Mouse (Mus musculus) cerebellum, adult 9-10 months (tissue): ENCODE measurements around the gene Cd6.

Source experiments
- DNase-seq: peaks from one replicate; pipeline ENCODE4 v3.0.0; 2022

Cd6 gene

GRCm38 (mm10) chr19:10759983-10760831 is 69.7 kb downstream of the Cd6 start:
- peak; percentile 85 for DNase-seq

- DNase-seq = no peak
Observed at GRCm38 (mm10) chr19:10759525-10759924, 70.3 kb downstream of the Cd6 start.

- DNase-seq = no peak
Observed at GRCm38 (mm10) chr19:10758708-10759107, 71.2 kb downstream of the Cd6 start.

- peak; percentile 84 for DNase-seq
Observed at GRCm38 (mm10) chr19:10757526-10757925, 72.3 kb downstream of the Cd6 start.

GRCm38 (mm10) chr19:10757125-10757524 is 72.7 kb downstream of the Cd6 start:
- DNase-seq = peak; percentile 66

- no peak for DNase-seq
Observed at GRCm38 (mm10) chr19:10752646-10753045, 77.2 kb downstream of the Cd6 start.

GRCm38 (mm10) chr19:10752106-10752505 is 77.8 kb downstream of the Cd6 start:
- DNase-seq = no peak

GRCm38 (mm10) chr19:10751607-10752006 is 78.3 kb downstream of the Cd6 start:
- DNase-seq = no peak

GRCm38 (mm10) chr19:10750161-10750560 is 79.7 kb downstream of the Cd6 start:
- no peak for DNase-seq

- DNase-seq = no peak
Observed at GRCm38 (mm10) chr19:10749295-10749694, 80.6 kb downstream of the Cd6 start.

- DNase-seq = no peak
Observed at GRCm38 (mm10) chr19:10748401-10749102, 81.3 kb downstream of the Cd6 start.

- no peak for DNase-seq
Observed at GRCm38 (mm10) chr19:10747718-10748117, 82.1 kb downstream of the Cd6 start.

GRCm38 (mm10) chr19:10747182-10747581 is 82.7 kb downstream of the Cd6 start:
- DNase-seq = no peak

- no peak for DNase-seq
Observed at GRCm38 (mm10) chr19:10742565-10742964, 87.3 kb downstream of the Cd6 start.

- DNase-seq = no peak
Observed at GRCm38 (mm10) chr19:10742145-10742544, 87.7 kb downstream of the Cd6 start.

- no peak for DNase-seq
Observed at GRCm38 (mm10) chr19:10740641-10741440, 89.0 kb downstream of the Cd6 start.

GRCm38 (mm10) chr19:10739916-10740315 is 89.9 kb downstream of the Cd6 start:
- DNase-seq = no peak
